Mouse (Mus musculus): ENCODE results near the gene Zfp618.

Gene Zfp618

GRCm38 (mm10) chr4:63010226-63010625, 44.9 kb downstream of the Zfp618 start:
- Histone ChIP-seq H3K4me3 (replicated peaks; ENCODE audit: low read length) (no peak overlapping the region), H3K4me1 (replicated peaks; ENCODE audit: low read depth, low read length) (no peaks in the 10 kb centered on the region), H3K9me3 (ENCODE audit: low read length) (peaks cover 5% of the 10 kb centered on the region; the same call in 1 of the 2 replicates), H3K36me3 (ENCODE audit: insufficient read depth, low read length) (no peaks in the 10 kb centered on the region), H3K27me3 (ENCODE audit: insufficient read depth, low read length) (no peaks in the 10 kb centered on the region)
- TF ChIP-seq NANOG (IDR thresholded peaks at IDR 0.05; ENCODE audit: borderline replicate concordance, low read length), result no peak
- TF ChIP-seq POU5F1 (IDR thresholded peaks at IDR 0.05; ENCODE audit: borderline replicate concordance, low read length), result no peak
- TF ChIP-seq CTCF (conservative IDR thresholded peaks at IDR 0.05; ENCODE audit: low read length), result no peak

GRCm38 (mm10) chr4:63018616-63019015, 53.2 kb downstream of the Zfp618 start:
- TF ChIP-seq POU5F1 (IDR thresholded peaks at IDR 0.05; ENCODE audit: borderline replicate concordance, low read length) (no peak), NANOG (IDR thresholded peaks at IDR 0.05; ENCODE audit: borderline replicate concordance, low read length) (no peak), CTCF (conservative IDR thresholded peaks at IDR 0.05; ENCODE audit: low read length) (no peak)
- 0 out of 2 replicates have a peak, but pooled peaks cover under 1% of the 10 kb centered on the region for H3K9me3 ChIP-seq (ENCODE audit: low read length)
- no peak overlapping the region for H3K4me3 ChIP-seq (replicated peaks; ENCODE audit: low read length)
- no peaks in the 10 kb centered on the region for H3K36me3 ChIP-seq (ENCODE audit: insufficient read depth, low read length)
- H3K4me1 ChIP-seq (replicated peaks; ENCODE audit: low read depth, low read length), result no peaks in the 10 kb centered on the region
- H3K27me3 ChIP-seq (ENCODE audit: insufficient read depth, low read length), result no peaks in the 10 kb centered on the region

DNA sequence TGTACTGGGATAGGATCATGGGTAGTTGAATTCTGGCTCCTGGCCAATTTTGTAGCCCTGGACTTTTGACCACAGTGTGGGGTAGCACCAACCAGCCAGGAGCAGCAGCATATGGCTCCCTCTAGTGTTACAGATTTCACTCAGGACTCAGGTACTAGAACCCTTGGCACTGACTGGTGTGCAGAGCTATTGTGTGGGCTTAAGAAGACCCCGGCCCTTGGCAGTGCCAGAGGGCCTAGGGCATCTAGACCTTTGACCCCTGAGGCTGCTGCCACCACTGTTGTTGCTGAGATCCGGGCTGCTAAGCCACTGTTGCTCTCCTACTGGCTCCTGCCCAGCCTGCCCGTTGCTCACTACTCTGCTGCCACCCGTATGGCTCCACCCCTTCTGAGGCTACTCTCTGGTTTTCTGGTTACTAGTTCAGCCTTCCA, 54.1 kb downstream of the Zfp618 start:
- H3K27me3 ChIP-seq (ENCODE audit: insufficient read depth, low read length), result no peaks in the 10 kb centered on the region
- H3K9me3 ChIP-seq (ENCODE audit: low read length), result no peaks in the 10 kb centered on the region
- H3K4me3 ChIP-seq (replicated peaks; ENCODE audit: low read length), result no peak overlapping the region
- TF ChIP-seq POU5F1 (IDR thresholded peaks at IDR 0.05; ENCODE audit: borderline replicate concordance, low read length) (no peak), CTCF (conservative IDR thresholded peaks at IDR 0.05; ENCODE audit: low read length) (no peak), NANOG (IDR thresholded peaks at IDR 0.05; ENCODE audit: borderline replicate concordance, low read length) (no peak)
- H3K4me1 ChIP-seq (replicated peaks; ENCODE audit: low read depth, low read length), result no peaks in the 10 kb centered on the region
- H3K36me3 ChIP-seq (ENCODE audit: insufficient read depth, low read length), result no peaks in the 10 kb centered on the region

GRCm38 (mm10) chr4:63021034-63021700, 55.8 kb downstream of the Zfp618 start:
- TF ChIP-seq CTCF (conservative IDR thresholded peaks at IDR 0.05; ENCODE audit: low read length) (no peak), POU5F1 (IDR thresholded peaks at IDR 0.05; ENCODE audit: borderline replicate concordance, low read length) (no peak), NANOG (IDR thresholded peaks at IDR 0.05; ENCODE audit: borderline replicate concordance, low read length) (no peak)

DNA sequence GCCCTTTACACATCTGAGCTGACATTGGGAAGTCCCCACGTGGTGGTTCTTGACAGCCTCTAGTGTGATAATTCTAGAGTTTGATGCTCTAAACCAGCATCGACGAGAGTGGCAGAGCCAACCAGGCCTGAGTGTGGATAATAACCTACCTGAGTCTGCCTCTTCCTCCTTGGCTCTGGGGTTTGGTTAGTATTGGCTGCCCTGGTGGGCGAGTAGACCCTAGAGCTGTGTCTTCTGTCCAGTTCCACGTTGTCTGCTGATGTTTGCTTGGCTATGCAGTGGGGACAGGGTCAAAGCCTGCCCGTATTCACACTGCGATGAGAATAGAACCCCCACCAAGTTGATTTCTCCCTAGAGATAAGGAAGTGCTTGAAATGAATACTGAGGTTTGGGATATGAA, 58.1 kb downstream of the Zfp618 start:
- peaks cover 24% of the 10 kb centered on the region for H3K9me3 ChIP-seq (ENCODE audit: low read length)
- H3K4me3 ChIP-seq (replicated peaks; ENCODE audit: low read length), result no peak overlapping the region
- TF ChIP-seq POU5F1 (IDR thresholded peaks at IDR 0.05; ENCODE audit: borderline replicate concordance, low read length), result no peak
- TF ChIP-seq NANOG (IDR thresholded peaks at IDR 0.05; ENCODE audit: borderline replicate concordance, low read length), result no peak
- TF ChIP-seq CTCF (conservative IDR thresholded peaks at IDR 0.05; ENCODE audit: low read length), result no peak
- H3K27me3 ChIP-seq (ENCODE audit: insufficient read depth, low read length), result no peaks in the 10 kb centered on the region
- H3K4me1 ChIP-seq (replicated peaks; ENCODE audit: low read depth, low read length), result no peaks in the 10 kb centered on the region
- H3K36me3 ChIP-seq (ENCODE audit: insufficient read depth, low read length), result no peaks in the 10 kb centered on the region

More at GRCm38 (mm10) chr4:63021034-63021700, 55.8 kb downstream of the Zfp618 start:
- Histone ChIP-seq H3K9me3 (ENCODE audit: low read length) (peaks cover 12% of the 10 kb centered on the region), H3K4me3 (replicated peaks; ENCODE audit: low read length) (no peak overlapping the region), H3K27me3 (ENCODE audit: insufficient read depth, low read length) (no peaks in the 10 kb centered on the region), H3K36me3 (ENCODE audit: insufficient read depth, low read length) (no peaks in the 10 kb centered on the region), H3K4me1 (replicated peaks; ENCODE audit: low read depth, low read length) (no peaks in the 10 kb centered on the region)

DNA sequence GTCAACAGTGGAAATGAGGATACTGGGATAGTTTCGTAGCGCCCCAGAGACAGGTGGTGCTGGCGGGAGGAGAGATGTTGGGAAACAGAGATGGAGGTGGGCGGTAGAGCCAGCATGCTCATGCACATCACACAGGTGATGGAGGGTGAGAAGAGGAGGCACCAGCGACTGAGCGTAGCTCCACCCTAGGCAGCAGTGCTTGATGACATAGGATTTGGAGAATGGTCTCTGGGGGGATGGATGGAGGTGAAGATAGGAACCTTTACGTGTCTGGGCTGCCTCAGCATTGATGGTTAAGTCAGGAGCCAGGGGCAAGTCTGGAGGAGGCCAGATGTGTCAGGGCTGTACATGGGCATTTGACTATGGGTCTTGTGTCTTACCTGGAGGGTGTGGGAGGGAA, 58.7 kb downstream of the Zfp618 start:
- TF ChIP-seq CTCF (conservative IDR thresholded peaks at IDR 0.05; ENCODE audit: low read length), result no peak
- no peak for TF ChIP-seq POU5F1 (IDR thresholded peaks at IDR 0.05; ENCODE audit: borderline replicate concordance, low read length)
- no peak for TF ChIP-seq NANOG (IDR thresholded peaks at IDR 0.05; ENCODE audit: borderline replicate concordance, low read length)
- H3K27me3 ChIP-seq (ENCODE audit: insufficient read depth, low read length), result no peaks in the 10 kb centered on the region
- H3K4me1 ChIP-seq (replicated peaks; ENCODE audit: low read depth, low read length), result no peaks in the 10 kb centered on the region
- H3K9me3 ChIP-seq (ENCODE audit: low read length), result peaks cover 24% of the 10 kb centered on the region
- H3K36me3 ChIP-seq (ENCODE audit: insufficient read depth, low read length), result no peaks in the 10 kb centered on the region
- H3K4me3 ChIP-seq (replicated peaks; ENCODE audit: low read length), result no peak overlapping the region

- TF ChIP-seq CTCF (conservative IDR thresholded peaks at IDR 0.05; ENCODE audit: low read length), result no peak
- TF ChIP-seq NANOG (IDR thresholded peaks at IDR 0.05; ENCODE audit: borderline replicate concordance, low read length), result no peak
- TF ChIP-seq POU5F1 (IDR thresholded peaks at IDR 0.05; ENCODE audit: borderline replicate concordance, low read length), result no peak
- Histone ChIP-seq H3K36me3 (ENCODE audit: insufficient read depth, low read length) (no peaks in the 10 kb centered on the region), H3K9me3 (ENCODE audit: low read length) (peaks cover 24% of the 10 kb centered on the region), H3K27me3 (ENCODE audit: insufficient read depth, low read length) (no peaks in the 10 kb centered on the region), H3K4me1 (replicated peaks; ENCODE audit: low read depth, low read length) (0 out of 2 replicates have a peak, but pooled peaks cover under 1% of the 10 kb centered on the region), H3K4me3 (replicated peaks; ENCODE audit: low read length) (no peak overlapping the region)
These were observed 59.4 kb downstream of the Zfp618 start for GRCm38 (mm10) chr4:63024734-63025256.

- Histone ChIP-seq H3K4me3 (replicated peaks; ENCODE audit: low read length) (no peak overlapping the region), H3K4me1 (replicated peaks; ENCODE audit: low read depth, low read length) (peaks cover 6% of the 10 kb centered on the region; the same call in 1 of the 2 replicates), H3K9me3 (ENCODE audit: low read length) (peaks cover 24% of the 10 kb centered on the region), H3K27me3 (ENCODE audit: insufficient read depth, low read length) (no peaks in the 10 kb centered on the region), H3K36me3 (ENCODE audit: insufficient read depth, low read length) (no peaks in the 10 kb centered on the region)
- TF ChIP-seq POU5F1 (IDR thresholded peaks at IDR 0.05; ENCODE audit: borderline replicate concordance, low read length), result no peak
- no peak for TF ChIP-seq NANOG (IDR thresholded peaks at IDR 0.05; ENCODE audit: borderline replicate concordance, low read length)
- TF ChIP-seq CTCF (conservative IDR thresholded peaks at IDR 0.05; ENCODE audit: low read length), result no peak
These were observed 59.9 kb downstream of the Zfp618 start for GRCm38 (mm10) chr4:63025306-63025705.
